Mouse (Mus musculus) cerebellum, adult 2 months (tissue): ENCODE data around the gene Nfatc2.

Experiments
- CTCF ChIP-seq: fragments of 200-500 bp; IDR thresholded peaks from 2 replicates; pipeline ENCODE4 v1.5.1; 2011; ENCODE audit warnings: low read depth, mild to moderate bottlenecking, control low read depth, low read length, moderate library complexity, borderline replicate concordance; ENCODE audit not compliant: insufficient read depth
- POLR2A ChIP-seq: fragments of 200-500 bp; IDR thresholded peaks from 2 replicates; pipeline ENCODE4 v1.6.1; 2011; ENCODE audit warnings: low read length, control low read depth, borderline replicate concordance; ENCODE audit not compliant: insufficient read depth

DNA sequence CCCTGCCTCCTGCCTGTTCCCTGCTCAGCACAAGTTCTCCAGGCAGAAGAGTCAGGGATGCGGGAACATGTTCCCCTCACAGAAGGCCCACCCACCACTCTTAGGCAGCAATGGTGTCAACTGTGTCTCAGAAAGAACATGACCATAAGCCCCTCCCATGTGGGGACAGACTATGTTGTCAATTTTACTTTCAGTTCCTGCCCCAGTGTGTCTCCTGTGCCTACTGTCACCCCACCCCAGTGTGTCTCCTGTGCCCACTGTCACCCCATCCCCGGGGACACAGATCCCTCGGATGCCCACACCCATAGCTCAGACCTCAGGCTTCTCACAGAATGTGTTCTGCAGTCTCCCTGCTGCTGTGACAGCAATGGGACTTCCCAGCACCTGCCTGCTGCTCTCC is 79.2 kb downstream of the Nfatc2 start:
- TF ChIP-seq CTCF (no peak), POLR2A (no peak)
